Mouse (Mus musculus) ES-Bruce4 (cell line): ENCODE results near the gene Cobll1. TPM values are rescaled to one million over a fixed set of nuclear protein-coding genes. Genes with fewer than 3 reads are reported as not detected.

ENCODE experiments used
- H3K27ac ChIP-seq: 2 replicates; pipeline ENCODE4 v1.5.1; 2012; ENCODE audit warnings: low read length, inconsistent platforms; ENCODE audit not compliant: insufficient read depth
- H3K27me3 ChIP-seq: 2 replicates; pipeline ENCODE4 v1.6.1; 2012; ENCODE audit warnings: mild to moderate bottlenecking, low read length, inconsistent platforms; ENCODE audit not compliant: control insufficient read depth, poor library complexity, insufficient read depth, severe bottlenecking
- H3K36me3 ChIP-seq: 2 replicates; pipeline ENCODE4 v1.6.1; 2012; ENCODE audit warnings: inconsistent platforms, mild to moderate bottlenecking, low read length, moderate library complexity; ENCODE audit not compliant: control insufficient read depth, poor library complexity, insufficient read depth, severe bottlenecking
- H3K4me1 ChIP-seq: one replicate; pipeline ENCODE4 v1.8.1; 2011; ENCODE audit warnings: low read length; ENCODE audit not compliant: control insufficient read depth, insufficient read depth
- H3K4me3 ChIP-seq: 2 replicates; pipeline ENCODE4 v1.5.1; 2011; ENCODE audit warnings: low read depth, mild to moderate bottlenecking, low read length
- H3K9ac ChIP-seq: 2 replicates; pipeline ENCODE4 v1.6.1; 2012; ENCODE audit warnings: low read depth, mild to moderate bottlenecking, inconsistent platforms; ENCODE audit not compliant: poor library complexity, severe bottlenecking
- H3K9me3 ChIP-seq: replicated peaks from 2 replicates; pipeline ENCODE4 v1.6.1; 2012; ENCODE audit warnings: mild to moderate bottlenecking, low read length, inconsistent platforms; ENCODE audit not compliant: control insufficient read depth, poor library complexity, insufficient read depth, severe bottlenecking
- CTCF ChIP-seq: IDR thresholded peaks from one replicate; pipeline ENCODE4 v1.8.1; 2011; ENCODE audit warnings: low read depth, low read length
- EP300 ChIP-seq: IDR thresholded peaks from 2 replicates; pipeline ENCODE4 v1.6.1; 2011; ENCODE audit warnings: low read depth, low read length; ENCODE audit not compliant: insufficient read depth
- POLR2A ChIP-seq: IDR thresholded peaks from one replicate; pipeline ENCODE4 v1.8.1; 2011; ENCODE audit warnings: low read length; ENCODE audit not compliant: insufficient read depth
- polyA plus RNA-seq: library from polyadenylated mRNA; stranded (reverse); fragments of >200 nt; gene quantifications from 2 replicates; pipeline ENCODE4 v1.2.4, GENCODE M21; 2011; ENCODE audit warnings: low read depth; ENCODE audit not compliant: missing spikeins, insufficient read depth, insufficient read length

Gene Cobll1
- polyA plus RNA-seq, 1 experiment, result 7.4 TPM

- H3K9me3 ChIP-seq, result no peaks in the 10 kb centered on the region
- TF ChIP-seq POLR2A, result no peak
- no peak for TF ChIP-seq CTCF
- TF ChIP-seq EP300, result no peak
Observed at GRCm38 (mm10) chr2:65227898-65228290, 11.3 kb downstream of the Cobll1 start.

GRCm38 (mm10) chr2:65227154-65227897, 11.9 kb downstream of the Cobll1 start:
- no peak overlapping the region for H3K27ac ChIP-seq
- H3K4me1 ChIP-seq, result no peaks in the 10 kb centered on the region
- H3K9me3 ChIP-seq, result no peaks in the 10 kb centered on the region
- no peak overlapping the region for H3K4me3 ChIP-seq
- no peak overlapping the region for H3K9ac ChIP-seq
- H3K36me3 ChIP-seq, result no peaks in the 10 kb centered on the region
- TF ChIP-seq CTCF (no peak), EP300 (no peak), POLR2A (no peak)
- no peaks in the 10 kb centered on the region for H3K27me3 ChIP-seq

More at GRCm38 (mm10) chr2:65227898-65228290, 11.3 kb downstream of the Cobll1 start:
- no peak overlapping the region for H3K9ac ChIP-seq
- H3K27me3 ChIP-seq, result no peaks in the 10 kb centered on the region
- no peak overlapping the region for H3K27ac ChIP-seq
- no peaks in the 10 kb centered on the region for H3K4me1 ChIP-seq
- H3K36me3 ChIP-seq, result no peaks in the 10 kb centered on the region
- H3K4me3 ChIP-seq, result no peak overlapping the region

- TF ChIP-seq EP300, result no peak
- TF ChIP-seq POLR2A, result no peak
- TF ChIP-seq CTCF, result no peak
- Histone ChIP-seq H3K27me3 (no peaks in the 10 kb centered on the region), H3K9me3 (no peaks in the 10 kb centered on the region), H3K36me3 (no peaks in the 10 kb centered on the region), H3K4me1 (no peaks in the 10 kb centered on the region), H3K27ac (no peak overlapping the region), H3K9ac (no peak overlapping the region), H3K4me3 (no peak overlapping the region)
Observed at GRCm38 (mm10) chr2:65226494-65226893, 12.7 kb downstream of the Cobll1 start.

GRCm38 (mm10) chr2:65223956-65224735, 15.1 kb downstream of the Cobll1 start:
- no peaks in the 10 kb centered on the region for H3K27me3 ChIP-seq
- H3K4me3 ChIP-seq, result no peak overlapping the region
- H3K9me3 ChIP-seq, result no peaks in the 10 kb centered on the region
- no peak overlapping the region for H3K9ac ChIP-seq
- no peaks in the 10 kb centered on the region for H3K36me3 ChIP-seq
- no peaks in the 10 kb centered on the region for H3K4me1 ChIP-seq
- H3K27ac ChIP-seq, result no peak overlapping the region
- TF ChIP-seq CTCF (no peak), POLR2A (no peak), EP300 (no peak)

- no peaks in the 10 kb centered on the region for H3K4me1 ChIP-seq
- TF ChIP-seq POLR2A, result no peak
- TF ChIP-seq CTCF, result no peak
- no peak for TF ChIP-seq EP300
- no peaks in the 10 kb centered on the region for H3K36me3 ChIP-seq
- no peak overlapping the region for H3K4me3 ChIP-seq
- no peak overlapping the region for H3K9ac ChIP-seq
- H3K9me3 ChIP-seq, result no peaks in the 10 kb centered on the region
- H3K27me3 ChIP-seq, result no peaks in the 10 kb centered on the region
- H3K27ac ChIP-seq, result no peak overlapping the region
Observed at GRCm38 (mm10) chr2:65223012-65223411, 16.2 kb downstream of the Cobll1 start.

- H3K36me3 ChIP-seq, result no peaks in the 10 kb centered on the region
- H3K9me3 ChIP-seq, result no peaks in the 10 kb centered on the region
- TF ChIP-seq CTCF, result no peak
- no peak for TF ChIP-seq EP300
- no peak for TF ChIP-seq POLR2A
- H3K27ac ChIP-seq, result no peak overlapping the region
- H3K4me1 ChIP-seq, result no peaks in the 10 kb centered on the region
- no peak overlapping the region for H3K4me3 ChIP-seq
- H3K9ac ChIP-seq, result no peak overlapping the region
- no peaks in the 10 kb centered on the region for H3K27me3 ChIP-seq
Observed at GRCm38 (mm10) chr2:65221646-65222045, 17.6 kb downstream of the Cobll1 start.
